Comparison of ENCODE assay signal across 7 mouse cellular contexts in genomic region chr6:49217581-49218274, GRCm38 (mm10). TPM values are rescaled to one million over a fixed set of nuclear protein-coding genes. Genes with fewer than 3 reads are reported as not detected.
DNase-seq lines count a peak whose midpoint lies in the region; ATAC-seq and TF ChIP-seq lines count a peak whose summit lies in the region.

No protein-coding gene starts in this region.

- H3K27me3 ChIP-seq in forebrain, embryonic 12.5 days, result no peaks in the 10 kb centered on the region
- H3K27me3 ChIP-seq in hindbrain, embryonic 15.5 days, result peaks cover 6% of the 10 kb centered on the region; the same call in 1 of the 2 replicates
- H3K27me3 ChIP-seq in liver, embryonic 15.5 days, result no peaks in the 10 kb centered on the region
- H3K27me3 ChIP-seq in neural tube, embryonic 12.5 days (replicated peaks), result no peaks in the 10 kb centered on the region

- H3K4me3 ChIP-seq in bone marrow macrophage, adult 2 months (ENCODE audit: insufficient read depth, low read length), result peak overlapping the region; percentile 65
- peak overlapping the region; percentile 55 for H3K4me3 ChIP-seq in forebrain, embryonic 12.5 days (replicated peaks)
- peak overlapping the region; percentile 56 for H3K4me3 ChIP-seq in hindbrain, embryonic 15.5 days
- peak overlapping the region; percentile 68 for H3K4me3 ChIP-seq in liver, embryonic 15.5 days (replicated peaks)
- peak overlapping the region; percentile 57 for H3K4me3 ChIP-seq in neural tube, embryonic 12.5 days

- peak overlapping the region; percentile 74 for H3K4me2 ChIP-seq in forebrain, embryonic 12.5 days
- H3K4me2 ChIP-seq in hindbrain, embryonic 15.5 days, result peak overlapping the region; percentile 89
- H3K4me2 ChIP-seq in liver, embryonic 15.5 days, result peak overlapping the region; percentile 80
- H3K4me2 ChIP-seq in neural tube, embryonic 12.5 days (replicated peaks), result peak overlapping the region; percentile 79

- peak; percentile 93 for ATAC-seq in forebrain, embryonic 12.5 days (ENCODE audit: low FRiP score)
- ATAC-seq in hindbrain, embryonic 15.5 days (ENCODE audit: low FRiP score, low read depth), result peak; percentile 94
- ATAC-seq in liver, embryonic 15.5 days (ENCODE audit: insufficient read depth), result peak; percentile 90
- peak; percentile 86 for ATAC-seq in neural tube, embryonic 12.5 days (ENCODE audit: low FRiP score, low read depth)

- H3K4me1 ChIP-seq in bone marrow macrophage, adult 2 months (ENCODE audit: control insufficient read depth, insufficient read depth, low read length), result 0 out of 2 replicates have a peak, but pooled peaks cover 2% of the 10 kb centered on the region
- H3K4me1 ChIP-seq in forebrain, embryonic 12.5 days, result peaks cover 14% of the 10 kb centered on the region
- peaks cover 23% of the 10 kb centered on the region for H3K4me1 ChIP-seq in hindbrain, embryonic 15.5 days (replicated peaks)
- H3K4me1 ChIP-seq in liver, embryonic 15.5 days (replicated peaks), result peaks cover 29% of the 10 kb centered on the region
- H3K4me1 ChIP-seq in neural tube, embryonic 12.5 days, result peaks cover 4% of the 10 kb centered on the region

- no peaks in the 10 kb centered on the region for H3K36me3 ChIP-seq in forebrain, embryonic 12.5 days (replicated peaks)
- no peaks in the 10 kb centered on the region for H3K36me3 ChIP-seq in hindbrain, embryonic 15.5 days
- H3K36me3 ChIP-seq in liver, embryonic 15.5 days (replicated peaks), result no peaks in the 10 kb centered on the region
- no peaks in the 10 kb centered on the region for H3K36me3 ChIP-seq in neural tube, embryonic 12.5 days

- no peaks in the 10 kb centered on the region for H3K9me3 ChIP-seq in forebrain, embryonic 12.5 days
- no peaks in the 10 kb centered on the region for H3K9me3 ChIP-seq in hindbrain, embryonic 15.5 days
- no peaks in the 10 kb centered on the region for H3K9me3 ChIP-seq in liver, embryonic 15.5 days (replicated peaks)
- H3K9me3 ChIP-seq in neural tube, embryonic 12.5 days, result no peaks in the 10 kb centered on the region

- TF ChIP-seq POLR2A in bone marrow macrophage, adult 2 months (IDR thresholded peaks at IDR 0.05; ENCODE audit: borderline replicate concordance, low read depth, low read length), result no peak

- peak overlapping the region; percentile 87 for H3K9ac ChIP-seq in forebrain, embryonic 12.5 days
- peak overlapping the region; percentile 43 for H3K9ac ChIP-seq in hindbrain, embryonic 15.5 days
- peak overlapping the region; percentile 87 for H3K9ac ChIP-seq in liver, embryonic 15.5 days
- H3K9ac ChIP-seq in neural tube, embryonic 12.5 days, result peak overlapping the region; percentile 85

- under 1% methylated on average over 56 of the region's 56 CpGs for WGBS in forebrain, embryonic 12.5 days
- under 1% methylated on average over 56 of the region's 56 CpGs for WGBS in hindbrain, embryonic 15.5 days
- WGBS in liver, embryonic 15.5 days (ENCODE audit: insufficient replicate concordance), result under 1% methylated on average over 56 of the region's 56 CpGs
- under 1% methylated on average over 56 of the region's 56 CpGs for WGBS in neural tube, embryonic 12.5 days

- DNase-seq in Muller cell, postnatal 12 days (ENCODE audit: inconsistent ontology term), result peak; percentile 92
- DNase-seq in thymus, postnatal 0 days (ENCODE audit: low spot score), result peak; percentile 99

- H3K27ac ChIP-seq in bone marrow macrophage, adult 2 months (ENCODE audit: insufficient read depth, low read depth, low read length), result peak overlapping the region; percentile 5
- H3K27ac ChIP-seq in forebrain, embryonic 12.5 days, result peak overlapping the region; percentile 97
- peak overlapping the region; percentile 80 for H3K27ac ChIP-seq in hindbrain, embryonic 15.5 days (replicated peaks)
- H3K27ac ChIP-seq in liver, embryonic 15.5 days (replicated peaks), result peak overlapping the region; percentile 99
- H3K27ac ChIP-seq in neural tube, embryonic 12.5 days, result peak overlapping the region; percentile 92

- TF ChIP-seq CTCF in bone marrow macrophage, adult 2 months (IDR thresholded peaks at IDR 0.05; ENCODE audit: low read depth, low read length), result no peak

RNA-seq across cellular contexts. Expression of gene Igf2bp3, which starts 3.0 kb away (rescaled TPM):
- polyA plus RNA-seq in bone marrow macrophage, adult 2 months (2012; ENCODE audit: insufficient read depth, insufficient read length, missing spikeins), result 0.68 and 0.79 TPM in 2 replicates
- 98.9 and 107 TPM in 2 replicates for polyA plus RNA-seq in forebrain, embryonic 12.5 days (2016; fragmentation: Nextera tagmentation; extraction: Ambion mirVana)
- 23.3 and 24.9 TPM in 2 replicates for polyA plus RNA-seq in hindbrain, embryonic 15.5 days (2015; fragmentation: Nextera tagmentation; extraction: Ambion mirVana)
- polyA plus RNA-seq in liver, embryonic 15.5 days (2015; fragmentation: Nextera tagmentation; extraction: Ambion mirVana), result 16.3 and 18.5 TPM in 2 replicates
- 94.0 and 95.9 TPM in 2 replicates for polyA plus RNA-seq in neural tube, embryonic 12.5 days (2016; fragmentation: Nextera tagmentation; extraction: Ambion mirVana)
- 59.2 and 71.3 TPM in 2 replicates for polyA plus RNA-seq in thymus, postnatal 0 days (2015; fragmentation: Nextera tagmentation; extraction: Ambion mirVana)

RNA-seq across cellular contexts. Expression of gene Tra2a, which starts 46.1 kb away (rescaled TPM):
- polyA plus RNA-seq in bone marrow macrophage, adult 2 months (2012; ENCODE audit: insufficient read depth, insufficient read length, missing spikeins), result 94.2 and 103 TPM in 2 replicates
- 164 and 168 TPM in 2 replicates for polyA plus RNA-seq in forebrain, embryonic 12.5 days (2016; fragmentation: Nextera tagmentation; extraction: Ambion mirVana)
- polyA plus RNA-seq in hindbrain, embryonic 15.5 days (2015; fragmentation: Nextera tagmentation; extraction: Ambion mirVana), result 105 and 111 TPM in 2 replicates
- 41.2 and 42.3 TPM in 2 replicates for polyA plus RNA-seq in liver, embryonic 15.5 days (2015; fragmentation: Nextera tagmentation; extraction: Ambion mirVana)
- polyA plus RNA-seq in neural tube, embryonic 12.5 days (2016; fragmentation: Nextera tagmentation; extraction: Ambion mirVana), result 152 and 166 TPM in 2 replicates
- 90.5 and 99.0 TPM in 2 replicates for polyA plus RNA-seq in thymus, postnatal 0 days (2015; fragmentation: Nextera tagmentation; extraction: Ambion mirVana)

Comparison
In these comparisons a context has a peak if more than half of its experiments do, and no peak if none do; other contexts are left out.
1. Peak in every context shown above with its lines: DNase-seq, ATAC-seq, H3K4me3 ChIP-seq and H3K27ac ChIP-seq.
2. H3K27ac ChIP-seq: peak in every context shown above with its lines; median percentile 99 in liver, embryonic 15.5 days; 97 in forebrain, embryonic 12.5 days; 92 in neural tube, embryonic 12.5 days; 80 in hindbrain, embryonic 15.5 days; 5 in bone marrow macrophage, adult 2 months.